Mouse (Mus musculus) liver, adult 2 months (tissue): ENCODE measurements around the gene Eif4e3.

Experiments
- CTCF ChIP-seq: fragments of 200-500 bp; IDR thresholded peaks from 2 replicates; pipeline ENCODE4 v1.5.1; 2011; ENCODE audit warnings: low read depth, low read length, control low read depth
- POLR2A ChIP-seq: fragments of 200-500 bp; IDR thresholded peaks from 2 replicates; pipeline ENCODE4 v1.6.1; 2011; ENCODE audit warnings: low read length, control low read depth; ENCODE audit not compliant: insufficient read depth; ENCODE audit errors: extremely low read depth

GRCm38 (mm10) chr6:99629726-99630458, 36.7 kb downstream of the Eif4e3 start:
- TF ChIP-seq CTCF (no peak), POLR2A (no peak)
